Mouse (Mus musculus) G1E (cell line): Measurements from ENCODE around the gene Mrpl2.

Experiments used
- CTCF ChIP-seq: IDR thresholded peaks from 2 replicates; pipeline ENCODE4 v1.5.1; 2012; ENCODE audit warnings: low read depth, low read length, inconsistent platforms, mixed read lengths
- GATA1 ChIP-seq: IDR thresholded peaks from 2 replicates; pipeline ENCODE4 v1.6.1; 2012; ENCODE audit warnings: borderline replicate concordance, low read length, inconsistent platforms, mixed read lengths
- GATA2 ChIP-seq: IDR thresholded peaks from 2 replicates; pipeline ENCODE4 v1.6.1; 2012; ENCODE audit warnings: low read depth, low read length, inconsistent platforms, borderline replicate concordance
- TAL1 ChIP-seq: conservative IDR thresholded peaks from 2 replicates; pipeline ENCODE4 v1.6.1; 2012; ENCODE audit warnings: low read depth, low read length, inconsistent platforms, mixed read lengths

DNA sequence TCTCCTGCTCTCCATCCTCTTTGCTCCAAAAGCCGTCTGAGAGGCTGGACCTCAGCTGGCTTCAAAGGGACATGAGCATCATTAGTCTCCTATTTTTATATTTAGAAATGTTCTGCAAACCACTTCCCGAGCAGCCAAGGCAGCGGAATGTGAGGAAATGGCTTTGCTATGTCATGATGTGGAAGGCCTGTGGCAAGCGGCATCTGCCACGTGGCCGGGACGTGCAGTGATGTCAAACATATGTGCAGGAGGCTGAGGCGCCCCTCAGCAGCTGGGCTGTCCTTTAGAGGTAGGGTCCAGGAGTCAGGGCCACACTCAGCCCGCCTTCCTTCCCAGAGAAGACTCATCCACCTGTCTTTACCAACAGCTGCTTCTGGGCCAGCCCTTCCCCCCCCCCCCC, 43.8 kb upstream of the Mrpl2 start:
- TF ChIP-seq CTCF (no peak), GATA1 (no peak), GATA2 (no peak), TAL1 (no peak)
